Mouse (Mus musculus) stomach, postnatal 0 days (tissue): ENCODE data around the gene Ttll9.

ENCODE experiments used
- CTCF ChIP-seq: IDR thresholded peaks from 2 replicates; pipeline ENCODE4 v1.5.1; 2016; ENCODE audit warnings: antibody characterized with exemption, low read depth, mild to moderate bottlenecking, moderate library complexity
- EP300 ChIP-seq: optimal IDR thresholded peaks from 2 replicates; pipeline ENCODE3; 2016; ENCODE audit warnings: antibody characterized with exemption

- TF ChIP-seq CTCF (no peak), EP300 (no peak)
Measured at GRCm38 (mm10) chr2:153005981-153006380, 43.7 kb downstream of the Ttll9 start.
